Comparison of ENCODE assay signal across 12 mouse cellular contexts in genomic region chr1:23270910-23271822, GRCm38 (mm10).
DNase-seq lines count a peak whose midpoint lies in the region; ATAC-seq and TF ChIP-seq lines count a peak whose summit lies in the region.
"Had no signal": no experiment of that assay in that cellular context is flagged by ENCODE, and none has a peak within 500 bp of the region (broad histone marks: within the 10 kb centered on the region; RNA-seq: fewer than 3 reads in every experiment).

No protein-coding gene starts in this region.

- H3K4me3 ChIP-seq in hindbrain, embryonic 15.5 days: no peak overlapping the region
- H3K4me3 ChIP-seq in hindbrain, embryonic 11.5 days (ENCODE audit: low read depth, low read length): no peak overlapping the region
- no peak overlapping the region for H3K4me3 ChIP-seq in intestine, postnatal 0 days (ENCODE audit: low read depth, low read length)
- H3K4me3 ChIP-seq in forebrain, embryonic 12.5 days (replicated peaks): no peak overlapping the region
- H3K4me3 ChIP-seq: limb, embryonic 12.5 days had no signal

- no peak for DNase-seq in hindbrain, embryonic 11.5 days (ENCODE audit: low spot score)
- peak; percentile 7 for DNase-seq in embryo, embryonic 9.5 days (ENCODE audit: extremely low spot score)
- DNase-seq in lung, postnatal 36 days: peak; percentile 49
- no peak for DNase-seq in T-cell, adult 2 months (ENCODE audit: low spot score)
- DNase-seq in gastrocnemius, adult 18-20 months (ENCODE audit: low spot score): no peak
- DNase-seq: cerebellum, adult 11-12 months; gastrocnemius, postnatal 10 days had no signal

- H3K36me3 ChIP-seq in hindbrain, embryonic 15.5 days: no peaks in the 10 kb centered on the region
- no peaks in the 10 kb centered on the region for H3K36me3 ChIP-seq in hindbrain, embryonic 11.5 days (ENCODE audit: control insufficient read depth, insufficient read depth, low read length)
- no peaks in the 10 kb centered on the region; the same call in 1 of the 2 replicates for H3K36me3 ChIP-seq in intestine, postnatal 0 days (ENCODE audit: control insufficient read depth, insufficient read depth)
- peaks cover 6% of the 10 kb centered on the region; the same call in 1 of the 2 replicates for H3K36me3 ChIP-seq in forebrain, embryonic 12.5 days (replicated peaks)

- 0 out of 2 replicates have a peak, but pooled peaks cover 5% of the 10 kb centered on the region for H3K4me1 ChIP-seq in hindbrain, embryonic 15.5 days (replicated peaks)
- no peaks in the 10 kb centered on the region for H3K4me1 ChIP-seq in hindbrain, embryonic 11.5 days (replicated peaks; ENCODE audit: control insufficient read depth, insufficient read depth, low read length)
- H3K4me1 ChIP-seq in intestine, postnatal 0 days (replicated peaks; ENCODE audit: control insufficient read depth, insufficient read depth, low read length): no peaks in the 10 kb centered on the region
- peaks cover 3% of the 10 kb centered on the region; the same call in 1 of the 2 replicates for H3K4me1 ChIP-seq in forebrain, embryonic 12.5 days

- no peak for TF ChIP-seq CTCF in intestine, postnatal 0 days (IDR thresholded peaks at IDR 0.05; ENCODE audit: low read depth)

- no peak for ATAC-seq in hindbrain, embryonic 15.5 days (ENCODE audit: low FRiP score, low read depth)
- ATAC-seq in hindbrain, embryonic 11.5 days (ENCODE audit: low FRiP score): no peak
- ATAC-seq in intestine, postnatal 0 days: no peak
- ATAC-seq in forebrain, embryonic 12.5 days (ENCODE audit: low FRiP score): no peak

- H3K9ac ChIP-seq in hindbrain, embryonic 15.5 days: no peak overlapping the region
- H3K9ac ChIP-seq in hindbrain, embryonic 11.5 days (ENCODE audit: low read depth, low read length): no peak overlapping the region
- H3K9ac ChIP-seq in intestine, postnatal 0 days (ENCODE audit: low read depth, low read length): no peak overlapping the region
- no peak overlapping the region for H3K9ac ChIP-seq in forebrain, embryonic 12.5 days
- H3K9ac ChIP-seq: limb, embryonic 12.5 days had no signal

- H3K9me3 ChIP-seq in hindbrain, embryonic 15.5 days: no peaks in the 10 kb centered on the region
- no peaks in the 10 kb centered on the region for H3K9me3 ChIP-seq in hindbrain, embryonic 11.5 days (ENCODE audit: control insufficient read depth, low read length)
- no peaks in the 10 kb centered on the region for H3K9me3 ChIP-seq in intestine, postnatal 0 days (ENCODE audit: control insufficient read depth)
- H3K9me3 ChIP-seq in forebrain, embryonic 12.5 days: no peaks in the 10 kb centered on the region
- H3K9me3 ChIP-seq: G1E; limb, embryonic 12.5 days had no signal

- no peaks in the 10 kb centered on the region for H3K27me3 ChIP-seq in hindbrain, embryonic 15.5 days
- no peaks in the 10 kb centered on the region for H3K27me3 ChIP-seq in hindbrain, embryonic 11.5 days (ENCODE audit: control insufficient read depth, insufficient read depth, low read length)
- H3K27me3 ChIP-seq in intestine, postnatal 0 days (replicated peaks; ENCODE audit: control insufficient read depth, insufficient read depth, low read length): no peaks in the 10 kb centered on the region
- no peaks in the 10 kb centered on the region for H3K27me3 ChIP-seq in forebrain, embryonic 12.5 days
- H3K27me3 ChIP-seq: limb, embryonic 12.5 days had no signal

- 40% methylated on average over 6 of the region's 6 CpGs for WGBS in hindbrain, embryonic 15.5 days
- 53% methylated on average over 6 of the region's 6 CpGs for WGBS in hindbrain, embryonic 11.5 days
- WGBS in intestine, postnatal 0 days: 30% methylated on average over 6 of the region's 6 CpGs
- 60% methylated on average over 6 of the region's 6 CpGs for WGBS in forebrain, embryonic 12.5 days

- no peak overlapping the region for H3K4me2 ChIP-seq in hindbrain, embryonic 15.5 days
- H3K4me2 ChIP-seq in hindbrain, embryonic 11.5 days (replicated peaks; ENCODE audit: low read depth, low read length): no peak overlapping the region
- H3K4me2 ChIP-seq in intestine, postnatal 0 days (replicated peaks; ENCODE audit: low read depth): peak overlapping the region; percentile 21
- no peak overlapping the region for H3K4me2 ChIP-seq in forebrain, embryonic 12.5 days
- H3K4me2 ChIP-seq: limb, embryonic 12.5 days had no signal

- peak overlapping the region; percentile 4; the same call in 1 of the 2 replicates for H3K27ac ChIP-seq in hindbrain, embryonic 15.5 days (replicated peaks)
- H3K27ac ChIP-seq in hindbrain, embryonic 11.5 days (ENCODE audit: low read depth, low read length): no peak overlapping the region
- peak overlapping the region; percentile 46; the same call in 1 of the 2 replicates for H3K27ac ChIP-seq in intestine, postnatal 0 days (ENCODE audit: low read depth, low read length)
- H3K27ac ChIP-seq in forebrain, embryonic 12.5 days: no peak overlapping the region
- H3K27ac ChIP-seq: limb, embryonic 12.5 days had no signal

Comparison
In these comparisons a context has a peak if more than half of its experiments do, and no peak if none do; other contexts are left out.
1. H3K27ac ChIP-seq: peak in hindbrain, embryonic 15.5 days (single experiment) and intestine, postnatal 0 days (single experiment); none in hindbrain, embryonic 11.5 days (single experiment) and forebrain, embryonic 12.5 days (single experiment).
2. DNase-seq: peak in embryo, embryonic 9.5 days (single experiment) and lung, postnatal 36 days (single experiment); none in hindbrain, embryonic 11.5 days (single experiment), T-cell, adult 2 months (single experiment) and gastrocnemius, adult 18-20 months (single experiment).